Mouse (Mus musculus) heart, postnatal 36 days (tissue): Measurements from ENCODE around the gene Dst. TPM values are rescaled to one million over a fixed set of nuclear protein-coding genes. Genes with fewer than 3 reads are reported as not detected.

Source experiments
- DNase-seq, 2 experiments: peaks; one replicate each; pipeline ENCODE4 v3.0.0; 2021 to 2022
- intact Hi-C: fragments of 180-260 bp; cut with DNase I; formaldehyde crosslinking; loops from one replicate; pipeline ENCODE4 v1.15.1; 2025
- total RNA-seq, 2 experiments: library from RNA; stranded (reverse); gene quantifications; 2 replicates each; pipeline ENCODE4 v1.2.3; 2021

Dst gene
- total RNA-seq, 2 experiments from 2014 or later, result 392 to 396 TPM

- intact Hi-C loops, result no loop called here
- DNase-seq, result no peak
Observed at GRCm38 (mm10) chr1:34244678-34245077, 336.7 kb downstream of the Dst start.

DNA sequence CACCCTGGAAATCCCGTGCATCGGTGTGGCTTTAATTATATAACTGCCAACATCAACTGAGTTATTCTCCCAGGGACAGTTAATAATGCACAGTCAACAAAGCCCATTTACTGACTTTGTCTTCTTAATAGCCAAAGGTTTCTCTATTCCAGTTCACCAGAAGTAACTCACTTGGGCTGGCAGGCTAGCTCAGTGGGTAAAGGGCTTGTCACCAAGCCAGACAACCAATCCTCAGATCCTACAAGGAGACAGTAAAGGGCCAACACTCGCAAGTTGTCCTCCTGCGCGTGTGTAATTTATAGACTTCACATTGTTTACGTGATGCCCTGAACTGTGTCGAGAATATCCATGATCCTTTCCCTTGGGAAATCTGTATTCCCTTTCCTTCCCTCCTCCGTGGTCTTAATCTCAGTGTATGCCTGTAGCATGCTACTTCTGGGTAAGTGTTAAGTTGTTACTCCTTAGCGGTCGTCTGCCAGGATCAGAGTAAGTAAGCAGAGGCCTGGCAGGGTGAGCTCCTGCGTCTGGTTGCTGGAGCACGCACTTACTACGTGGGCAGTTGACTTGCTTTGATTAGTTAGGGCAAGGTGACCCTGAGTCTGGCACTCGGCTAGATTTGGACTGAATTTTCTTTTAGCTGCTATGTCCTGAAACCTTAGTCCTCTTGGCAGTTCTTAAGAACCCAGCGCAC lies 338.1 kb downstream of the Dst start:
- intact Hi-C loops, result no loop called here
- no peak for DNase-seq

GRCm38 (mm10) chr1:34246642-34246987 lies 338.6 kb downstream of the Dst start:
- DNase-seq, result no peak
- intact Hi-C loops, result no loop called here

GRCm38 (mm10) chr1:34251137-34251536 lies 343.1 kb downstream of the Dst start:
- DNase-seq, result no peak
- intact Hi-C loops, result no loop called here

- intact Hi-C loops, result no loop called here
Observed at GRCm38 (mm10) chr1:34252267-34252666, 344.2 kb downstream of the Dst start.

DNA sequence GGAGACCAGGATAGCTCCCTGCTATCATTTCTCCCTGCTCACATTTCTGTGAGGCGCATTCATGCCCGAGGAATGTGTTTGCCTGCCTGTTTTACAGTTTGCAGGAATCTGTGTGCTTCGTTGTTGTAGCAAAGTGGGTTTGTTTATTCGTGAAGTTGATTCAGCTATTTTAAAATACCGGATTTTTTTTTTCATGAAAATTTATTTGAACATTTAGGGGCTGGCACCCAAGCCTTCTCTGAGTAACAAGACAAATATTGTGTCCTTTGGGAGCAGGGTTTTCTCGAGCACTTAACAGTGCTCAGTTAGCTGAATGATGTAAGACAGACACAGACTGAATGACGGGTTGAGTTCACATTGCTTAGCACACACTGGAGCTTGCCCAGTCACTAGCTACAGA lies 345.9 kb downstream of the Dst start:
- no peak for DNase-seq
- intact Hi-C loops, result loop anchor here (2.0 kb wide), 1 partner anchor 15 kb away; no protein-coding TSS in a partner anchor

More at GRCm38 (mm10) chr1:34252267-34252666, 344.2 kb downstream of the Dst start:
- no peak for DNase-seq

GRCm38 (mm10) chr1:34259898-34260297 lies 351.9 kb downstream of the Dst start:
- intact Hi-C loops, result no loop called here
- DNase-seq, result no peak

DNA sequence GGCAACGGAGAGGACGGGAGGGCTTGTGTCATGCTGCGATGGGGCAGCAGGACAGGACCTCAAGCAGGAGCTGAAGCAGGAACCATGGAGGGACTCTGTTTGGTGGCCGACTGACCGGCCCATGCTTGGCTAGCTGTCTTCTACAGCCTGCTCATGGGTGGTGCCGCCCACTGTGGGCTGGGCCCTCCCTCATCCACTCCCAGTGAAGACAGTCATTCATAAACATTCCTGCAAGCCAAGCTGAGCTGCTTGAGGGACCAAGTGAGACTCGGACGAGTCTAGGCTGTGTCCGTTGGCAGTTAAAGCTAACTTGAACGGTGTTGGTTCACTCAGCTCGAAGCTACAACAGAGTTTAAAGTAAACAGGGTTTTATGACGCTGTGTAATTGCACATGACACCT lies 353.0 kb downstream of the Dst start:
- no peak for DNase-seq
- intact Hi-C loops, result no loop called here

DNA sequence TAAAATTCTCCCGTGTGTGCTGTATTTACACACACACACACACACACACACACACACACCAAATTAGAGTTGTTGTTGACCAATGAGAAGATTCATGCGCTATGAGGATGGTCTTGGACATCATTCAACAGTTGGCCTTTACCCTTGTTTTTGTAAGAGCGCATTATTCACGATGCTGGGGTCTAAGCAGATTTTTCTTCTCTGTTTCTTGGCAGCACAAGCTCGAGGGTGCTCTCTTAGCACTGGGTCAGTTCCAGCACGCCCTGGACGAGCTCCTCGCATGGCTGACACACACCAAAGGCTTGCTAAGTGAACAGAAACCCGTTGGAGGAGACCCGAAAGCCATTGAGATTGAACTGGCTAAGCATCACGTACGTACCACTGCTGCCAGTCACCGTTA lies 360.5 kb downstream of the Dst start:
- intact Hi-C loops, result loop anchor here (2.0 kb wide), 1 partner anchor 14 kb away; no protein-coding TSS in a partner anchor

GRCm38 (mm10) chr1:34269578-34269977 lies 361.6 kb downstream of the Dst start:
- no peak for DNase-seq
- intact Hi-C loops, result loop anchor here (2.0 kb wide), 1 partner anchor 15 kb away; no protein-coding TSS in a partner anchor

More for the DNA sequence above, 360.5 kb downstream of the Dst start:
- DNase-seq, result peak; percentile 38 to 54

DNA sequence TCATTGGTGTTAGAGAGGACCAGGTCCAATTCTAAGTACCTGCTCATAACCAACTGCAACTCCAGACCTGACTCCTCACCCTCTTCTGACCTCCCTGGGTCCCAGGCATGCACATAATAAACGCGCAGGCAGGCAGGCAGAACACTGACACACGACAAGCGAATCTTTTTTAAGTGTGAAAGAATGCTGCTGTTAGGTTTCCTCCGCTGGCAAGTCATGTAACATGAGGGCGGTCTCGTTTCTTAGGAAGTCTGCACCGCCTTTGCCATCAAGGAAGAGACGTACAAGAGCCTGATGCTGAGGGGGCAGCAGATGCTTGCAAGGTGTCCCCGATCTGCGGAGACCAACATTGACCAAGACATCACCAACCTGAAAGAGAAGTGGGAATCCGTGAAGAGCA lies 365.9 kb downstream of the Dst start:
- intact Hi-C loops, result no loop called here
- no peak for DNase-seq

DNA sequence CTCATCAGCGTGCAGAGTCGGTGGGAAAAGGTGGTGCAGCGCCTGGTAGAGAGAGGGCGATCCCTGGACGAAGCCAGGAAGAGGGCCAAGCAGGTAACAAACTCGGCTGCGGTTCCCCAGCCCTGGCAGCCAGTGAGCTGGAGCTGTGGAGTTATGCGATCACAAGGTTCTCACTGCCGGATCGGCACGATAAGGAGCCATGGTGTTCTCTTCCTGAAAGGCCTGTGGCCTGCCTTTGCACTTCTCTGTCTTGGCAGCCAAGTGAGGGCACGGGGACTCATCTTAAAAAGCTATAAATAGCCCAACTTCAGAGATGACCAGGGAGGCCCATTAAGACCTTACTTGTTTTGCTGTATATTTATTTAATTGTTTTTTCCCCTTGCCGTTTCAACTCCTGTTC lies 367.8 kb downstream of the Dst start:
- no peak for DNase-seq
- intact Hi-C loops, result loop anchor here (5.0 kb wide), 1 partner anchor 58 kb away; no protein-coding TSS in a partner anchor

GRCm38 (mm10) chr1:34276756-34277155 lies 368.7 kb downstream of the Dst start:
- DNase-seq, result no peak
- intact Hi-C loops, result loop anchor here (5.0 kb wide), 1 partner anchor 59 kb away; no protein-coding TSS in a partner anchor

GRCm38 (mm10) chr1:34277259-34277658 lies 369.2 kb downstream of the Dst start:
- no peak for DNase-seq
- intact Hi-C loops, result loop anchor here (5.0 kb wide), 1 partner anchor 60 kb away; no protein-coding TSS in a partner anchor

- DNase-seq, result no peak
- intact Hi-C loops, result no loop called here
Observed at GRCm38 (mm10) chr1:34283502-34283901, 375.5 kb downstream of the Dst start.

- DNase-seq, result no peak
- intact Hi-C loops, result loop anchor here (5.0 kb wide), 1 partner anchor 122 kb away; no protein-coding TSS in a partner anchor
Observed at GRCm38 (mm10) chr1:34284979-34285378, 377.0 kb downstream of the Dst start.

- no peak for DNase-seq
- intact Hi-C loops, result loop anchor here (5.0 kb wide), 1 partner anchor 120 kb away; no protein-coding TSS in a partner anchor
Observed at GRCm38 (mm10) chr1:34287731-34288130, 379.7 kb downstream of the Dst start.

DNA sequence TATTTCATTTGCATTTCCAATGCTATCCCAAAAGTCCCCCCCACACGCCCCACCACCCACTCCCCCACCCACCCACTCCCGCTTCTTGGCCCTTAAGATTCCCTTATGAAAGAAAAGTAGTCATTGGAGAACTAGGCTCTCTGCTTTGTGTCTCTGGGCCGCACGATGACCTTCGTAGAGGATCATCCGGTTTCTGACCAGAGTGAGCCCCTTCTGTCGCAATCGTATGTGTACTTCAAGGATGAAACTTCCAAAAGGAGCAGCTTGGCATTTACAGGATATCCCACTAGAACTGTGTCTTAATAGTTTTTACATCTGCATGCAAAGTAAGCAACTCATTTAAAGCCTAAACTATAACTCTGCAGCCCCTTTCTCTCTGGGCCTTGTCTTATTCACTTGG lies 380.2 kb downstream of the Dst start:
- intact Hi-C loops, result loop anchor here (5.0 kb wide), 1 partner anchor 119 kb away; no protein-coding TSS in a partner anchor
- DNase-seq, result no peak

DNA sequence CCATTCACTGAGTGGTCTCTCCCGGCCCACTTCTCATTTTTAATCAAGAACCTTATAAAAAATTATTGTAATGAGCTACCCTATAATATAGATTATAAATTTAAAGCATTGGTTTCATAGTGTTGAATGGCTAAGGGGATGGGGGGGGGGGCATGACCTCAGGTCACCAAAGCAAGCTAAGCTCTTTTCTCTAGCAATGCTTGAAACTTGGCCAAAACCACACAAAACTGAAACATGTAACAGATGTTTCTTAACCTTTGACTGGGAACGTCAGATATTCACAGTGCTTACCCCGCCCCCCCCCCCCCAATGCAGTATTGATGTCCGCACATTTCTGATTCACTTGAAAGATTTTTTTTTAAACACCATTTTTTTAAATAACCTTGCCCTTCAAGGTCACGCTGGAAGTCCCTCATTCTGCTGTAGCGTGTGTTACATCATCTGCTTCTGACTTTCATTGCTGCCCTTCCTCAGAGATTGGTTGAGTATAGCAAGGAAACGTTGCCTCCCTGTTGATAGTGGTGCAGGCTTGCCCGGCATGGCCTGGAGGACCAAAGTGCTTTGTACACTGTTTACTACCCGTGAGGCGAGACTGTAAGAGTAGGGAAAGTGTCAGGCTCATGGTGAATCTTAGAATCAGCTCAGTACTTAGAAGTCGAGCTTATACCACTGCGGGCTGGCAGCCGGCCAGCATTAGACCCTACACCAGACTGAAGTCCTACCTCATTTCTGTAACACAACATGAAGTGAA lies 380.9 kb downstream of the Dst start:
- intact Hi-C loops, result loop anchor here (5.0 kb wide), 1 partner anchor 118 kb away; no protein-coding TSS in a partner anchor
- DNase-seq, result no peak

DNA sequence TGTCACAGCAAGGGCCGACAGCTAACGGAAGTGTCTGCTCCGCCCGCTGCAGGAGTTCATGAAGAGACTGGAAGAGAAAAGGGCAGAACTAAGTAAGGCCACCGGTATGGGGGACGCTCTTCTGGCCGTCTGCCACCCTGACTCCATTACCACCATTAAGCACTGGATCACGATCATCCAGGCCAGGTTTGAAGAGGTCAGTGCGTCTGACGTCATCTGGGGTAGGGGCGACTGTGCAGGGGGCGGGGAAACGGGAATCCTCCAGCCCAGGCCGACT lies 381.4 kb downstream of the Dst start:
- intact Hi-C loops, result loop anchor here (5.0 kb wide), 1 partner anchor 118 kb away; no protein-coding TSS in a partner anchor

GRCm38 (mm10) chr1:34290321-34290720 lies 382.3 kb downstream of the Dst start:
- intact Hi-C loops, result no loop called here
- peak; percentile 48 to 61 for DNase-seq

More for the DNA sequence above, 381.4 kb downstream of the Dst start:
- no peak for DNase-seq

GRCm38 (mm10) chr1:34293198-34293597 lies 385.2 kb downstream of the Dst start:
- intact Hi-C loops, result no loop called here
- no peak for DNase-seq
